Mouse (Mus musculus): ENCODE data around the gene Aff2. TPM values are rescaled to one million over a fixed set of nuclear protein-coding genes. Genes with fewer than 3 reads are reported as not detected.

Aff2 gene
- polyA plus RNA-seq, 2 experiments = 7.1 to 9.0 TPM

GRCm38 (mm10) chrX:69811798-69812197 lies 451.7 kb downstream of the Aff2 start:
- no peaks in the 10 kb centered on the region for H3K9me3 ChIP-seq (ENCODE audit: control insufficient read depth, low read length)
- no peak overlapping the region for H3K4me3 ChIP-seq (replicated peaks; ENCODE audit: low read length)
- no peak for ATAC-seq (ENCODE audit: low FRiP score, low read depth)
- H3K27ac ChIP-seq (replicated peaks; ENCODE audit: low read depth, low read length) = no peak overlapping the region
- no peak overlapping the region for H3K9ac ChIP-seq (ENCODE audit: low read depth, low read length, severe bottlenecking)
- no peaks in the 10 kb centered on the region for H3K4me1 ChIP-seq (ENCODE audit: control insufficient read depth, insufficient read depth, low read length)
- DNase-seq (ENCODE audit: low spot score) = no peak
- no peak overlapping the region for H3K4me2 ChIP-seq (replicated peaks; ENCODE audit: low read depth, low read length, severe bottlenecking)
- H3K36me3 ChIP-seq (ENCODE audit: control insufficient read depth, insufficient read depth, low read length) = no peaks in the 10 kb centered on the region
- TF ChIP-seq POLR2A (IDR thresholded peaks at IDR 0.05; ENCODE audit: borderline replicate concordance, extremely low read depth, insufficient read depth, insufficient read length) = no peak
- 89% methylated on average over 4 of the region's 4 CpGs for WGBS
- H3K27me3 ChIP-seq (ENCODE audit: control insufficient read depth, insufficient read depth, low read length) = no peaks in the 10 kb centered on the region

DNA sequence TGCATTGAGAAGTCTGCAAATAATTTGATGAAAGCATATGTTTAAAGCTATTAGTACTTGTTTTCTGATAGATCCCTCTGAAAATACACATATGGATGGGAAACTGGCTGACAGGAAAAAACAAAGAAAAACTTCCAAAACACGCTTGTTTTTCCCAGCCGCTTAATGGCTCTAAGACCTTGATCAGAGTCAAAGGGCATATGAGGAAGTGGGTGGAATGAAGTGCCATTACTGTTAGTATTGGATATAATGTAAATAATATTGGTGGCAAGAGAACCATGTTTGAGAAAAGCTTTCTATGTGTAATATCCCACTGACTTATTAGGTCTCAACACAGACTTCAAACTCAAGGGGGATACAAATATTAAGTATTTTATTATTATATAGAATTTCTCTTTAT lies 455.0 kb downstream of the Aff2 start:
- no peak for DNase-seq (ENCODE audit: low spot score)
- Histone ChIP-seq H3K36me3 (ENCODE audit: control insufficient read depth, insufficient read depth, low read length) (no peaks in the 10 kb centered on the region), H3K4me1 (ENCODE audit: control insufficient read depth, insufficient read depth, low read length) (no peaks in the 10 kb centered on the region), H3K9me3 (ENCODE audit: control insufficient read depth, low read length) (no peaks in the 10 kb centered on the region), H3K4me3 (replicated peaks; ENCODE audit: low read length) (no peak overlapping the region), H3K4me2 (replicated peaks; ENCODE audit: low read depth, low read length, severe bottlenecking) (no peak overlapping the region), H3K27ac (replicated peaks; ENCODE audit: low read depth, low read length) (no peak overlapping the region), H3K9ac (ENCODE audit: low read depth, low read length, severe bottlenecking) (no peak overlapping the region), H3K27me3 (ENCODE audit: control insufficient read depth, insufficient read depth, low read length) (no peaks in the 10 kb centered on the region)
- no peak for TF ChIP-seq POLR2A (IDR thresholded peaks at IDR 0.05; ENCODE audit: borderline replicate concordance, extremely low read depth, insufficient read depth, insufficient read length)
- ATAC-seq (ENCODE audit: low FRiP score, low read depth) = no peak
- WGBS = 58% methylated on average over 2 of the region's 2 CpGs

GRCm38 (mm10) chrX:69817679-69818078 lies 457.6 kb downstream of the Aff2 start:
- DNase-seq (ENCODE audit: low spot score) (no peak), ATAC-seq (ENCODE audit: low FRiP score, low read depth) (no peak)
- Histone ChIP-seq H3K27me3 (ENCODE audit: control insufficient read depth, insufficient read depth, low read length) (no peaks in the 10 kb centered on the region), H3K9me3 (ENCODE audit: control insufficient read depth, low read length) (no peaks in the 10 kb centered on the region), H3K36me3 (ENCODE audit: control insufficient read depth, insufficient read depth, low read length) (no peaks in the 10 kb centered on the region), H3K4me2 (replicated peaks; ENCODE audit: low read depth, low read length, severe bottlenecking) (no peak overlapping the region), H3K27ac (replicated peaks; ENCODE audit: low read depth, low read length) (no peak overlapping the region), H3K9ac (ENCODE audit: low read depth, low read length, severe bottlenecking) (no peak overlapping the region), H3K4me3 (replicated peaks; ENCODE audit: low read length) (no peak overlapping the region), H3K4me1 (ENCODE audit: control insufficient read depth, insufficient read depth, low read length) (no peaks in the 10 kb centered on the region)
- 77% methylated on average over 3 of the region's 3 CpGs for WGBS
- no peak for TF ChIP-seq POLR2A (IDR thresholded peaks at IDR 0.05; ENCODE audit: borderline replicate concordance, extremely low read depth, insufficient read depth, insufficient read length)

DNA sequence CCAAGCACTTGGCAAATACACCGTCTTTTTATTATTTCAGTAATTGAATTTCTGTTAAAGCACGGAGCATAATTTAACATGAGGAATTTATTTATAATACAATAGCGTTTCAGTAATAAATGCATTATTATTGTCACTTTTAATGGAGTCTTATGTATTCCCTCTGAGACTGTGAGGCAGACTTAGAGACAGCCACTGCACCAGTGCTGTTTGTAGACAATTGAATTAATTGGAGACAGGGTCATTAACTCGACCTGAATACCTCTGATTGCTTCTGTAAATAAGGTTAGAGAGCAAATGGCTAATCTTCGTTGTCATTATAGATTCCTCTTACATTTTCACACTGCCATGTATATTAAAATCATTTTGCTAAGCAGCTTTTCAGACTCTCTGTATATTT lies 458.1 kb downstream of the Aff2 start:
- Histone ChIP-seq H3K27ac (replicated peaks; ENCODE audit: low read depth, low read length) (no peak overlapping the region), H3K36me3 (ENCODE audit: control insufficient read depth, insufficient read depth, low read length) (no peaks in the 10 kb centered on the region), H3K4me1 (ENCODE audit: control insufficient read depth, insufficient read depth, low read length) (no peaks in the 10 kb centered on the region), H3K9me3 (ENCODE audit: control insufficient read depth, low read length) (no peaks in the 10 kb centered on the region), H3K4me3 (replicated peaks; ENCODE audit: low read length) (no peak overlapping the region), H3K27me3 (ENCODE audit: control insufficient read depth, insufficient read depth, low read length) (no peaks in the 10 kb centered on the region), H3K9ac (ENCODE audit: low read depth, low read length, severe bottlenecking) (no peak overlapping the region), H3K4me2 (replicated peaks; ENCODE audit: low read depth, low read length, severe bottlenecking) (no peak overlapping the region)
- ATAC-seq (ENCODE audit: low FRiP score, low read depth) (no peak), DNase-seq (ENCODE audit: low spot score) (no peak)
- WGBS = 58% methylated on average over 5 of the region's 5 CpGs
- TF ChIP-seq POLR2A (IDR thresholded peaks at IDR 0.05; ENCODE audit: borderline replicate concordance, extremely low read depth, insufficient read depth, insufficient read length) = no peak

- Histone ChIP-seq H3K4me2 (replicated peaks; ENCODE audit: low read depth, low read length, severe bottlenecking) (no peak overlapping the region), H3K4me3 (replicated peaks; ENCODE audit: low read length) (no peak overlapping the region), H3K9me3 (ENCODE audit: control insufficient read depth, low read length) (no peaks in the 10 kb centered on the region), H3K27ac (replicated peaks; ENCODE audit: low read depth, low read length) (no peak overlapping the region), H3K36me3 (ENCODE audit: control insufficient read depth, insufficient read depth, low read length) (no peaks in the 10 kb centered on the region), H3K4me1 (ENCODE audit: control insufficient read depth, insufficient read depth, low read length) (no peaks in the 10 kb centered on the region), H3K9ac (ENCODE audit: low read depth, low read length, severe bottlenecking) (no peak overlapping the region), H3K27me3 (ENCODE audit: control insufficient read depth, insufficient read depth, low read length) (no peaks in the 10 kb centered on the region)
- TF ChIP-seq POLR2A (IDR thresholded peaks at IDR 0.05; ENCODE audit: borderline replicate concordance, extremely low read depth, insufficient read depth, insufficient read length) = no peak
- no peak for ATAC-seq (ENCODE audit: low FRiP score, low read depth)
- 90% methylated on average over 5 of the region's 5 CpGs for whole genome bisulfite sequencing
- DNase-seq (ENCODE audit: low spot score) = no peak
Measured at GRCm38 (mm10) chrX:69867601-69868000, 507.5 kb downstream of the Aff2 start.

- DNase-seq (ENCODE audit: low spot score) (no peak), ATAC-seq (ENCODE audit: low FRiP score, low read depth) (no peak)
- Histone ChIP-seq H3K4me2 (replicated peaks; ENCODE audit: low read depth, low read length, severe bottlenecking) (no peak overlapping the region), H3K36me3 (ENCODE audit: control insufficient read depth, insufficient read depth, low read length) (no peaks in the 10 kb centered on the region), H3K9ac (ENCODE audit: low read depth, low read length, severe bottlenecking) (no peak overlapping the region), H3K4me3 (replicated peaks; ENCODE audit: low read length) (no peak overlapping the region), H3K27ac (replicated peaks; ENCODE audit: low read depth, low read length) (no peak overlapping the region), H3K4me1 (ENCODE audit: control insufficient read depth, insufficient read depth, low read length) (no peaks in the 10 kb centered on the region), H3K9me3 (ENCODE audit: control insufficient read depth, low read length) (no peaks in the 10 kb centered on the region), H3K27me3 (ENCODE audit: control insufficient read depth, insufficient read depth, low read length) (no peaks in the 10 kb centered on the region)
- WGBS = 32% methylated on average over 3 of the region's 3 CpGs
- TF ChIP-seq POLR2A (IDR thresholded peaks at IDR 0.05; ENCODE audit: borderline replicate concordance, extremely low read depth, insufficient read depth, insufficient read length) = no peak
Measured at GRCm38 (mm10) chrX:69891713-69892112, 531.6 kb downstream of the Aff2 start.

All from limb, embryonic 14.5 days (tissue).